In the genomic region with DNA sequence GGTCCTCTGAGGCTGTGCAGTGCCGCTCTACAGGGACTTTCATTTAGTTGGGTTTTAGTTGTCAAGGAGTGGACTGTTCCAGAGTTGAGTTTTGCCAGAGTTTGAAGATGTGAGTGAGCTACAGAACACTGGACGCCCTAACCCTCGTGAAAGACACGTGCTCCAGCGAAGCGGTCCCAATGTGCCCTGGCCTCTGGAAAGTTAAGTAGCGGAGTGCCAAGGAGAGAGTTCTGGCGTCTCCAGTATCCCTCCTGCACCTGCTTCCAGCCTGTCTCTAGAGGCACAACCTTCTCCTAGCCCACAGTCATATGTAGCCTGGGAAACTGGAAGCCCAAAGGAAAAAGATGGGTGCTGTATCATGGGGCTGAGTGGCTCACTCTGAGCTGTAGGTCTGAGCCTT, we compare ENCODE assay signal across 26 mouse cellular contexts.
DNase-seq lines count a peak whose midpoint lies in the region; ATAC-seq lines count a peak whose summit lies in the region.
"Had no signal": no experiment of that assay in that cellular context is flagged by ENCODE, and none has a peak within 500 bp of the region (broad histone marks: within the 10 kb centered on the region; RNA-seq: fewer than 3 reads in every experiment).

No protein-coding gene starts in this region.

- no peak overlapping the region for H3K4me2 ChIP-seq in midbrain, embryonic 13.5 days (replicated peaks)
- no peak overlapping the region for H3K4me2 ChIP-seq in hindbrain, embryonic 14.5 days (replicated peaks)
- no peak overlapping the region for H3K4me2 ChIP-seq in neural tube, embryonic 14.5 days (ENCODE audit: low read depth, low read length)
- H3K4me2 ChIP-seq: embryonic facial prominence, embryonic 13.5 days; forebrain, embryonic 13.5 days; limb, embryonic 15.5 days; lung, embryonic 14.5 days had no signal

- no peaks in the 10 kb centered on the region for H3K9me3 ChIP-seq in midbrain, embryonic 13.5 days
- no peaks in the 10 kb centered on the region for H3K9me3 ChIP-seq in midbrain, embryonic 10.5 days (replicated peaks)
- no peaks in the 10 kb centered on the region for H3K9me3 ChIP-seq in hindbrain, embryonic 14.5 days (ENCODE audit: control insufficient read depth, low read length)
- no peaks in the 10 kb centered on the region for H3K9me3 ChIP-seq in neural tube, embryonic 14.5 days (ENCODE audit: control insufficient read depth, low read length)
- H3K9me3 ChIP-seq: embryonic facial prominence, embryonic 13.5 days; forebrain, embryonic 13.5 days; limb, embryonic 15.5 days; megakaryocyte, embryonic 14.5 days had no signal

- H3K4me3 ChIP-seq in midbrain, embryonic 13.5 days (replicated peaks): no peak overlapping the region
- no peak overlapping the region for H3K4me3 ChIP-seq in midbrain, embryonic 10.5 days
- no peak overlapping the region for H3K4me3 ChIP-seq in hindbrain, embryonic 14.5 days (replicated peaks; ENCODE audit: low read length)
- H3K4me3 ChIP-seq in neural tube, embryonic 14.5 days (ENCODE audit: low read depth, low read length): no peak overlapping the region
- H3K4me3 ChIP-seq: embryonic facial prominence, embryonic 13.5 days; erythroblast, embryonic 14.5 days; forebrain, embryonic 13.5 days; limb, embryonic 15.5 days; megakaryocyte, embryonic 14.5 days had no signal

- WGBS in midbrain, embryonic 13.5 days: 87% methylated on average over 8 of the region's 8 CpGs
- 93% methylated on average over 8 of the region's 8 CpGs for WGBS in midbrain, embryonic 10.5 days
- WGBS in hindbrain, embryonic 14.5 days: 65% methylated on average over 8 of the region's 8 CpGs
- WGBS in neural tube, embryonic 14.5 days: 75% methylated on average over 8 of the region's 8 CpGs

- peak overlapping the region; percentile 57; the same call in 1 of the 2 replicates for H3K27ac ChIP-seq in midbrain, embryonic 13.5 days
- H3K27ac ChIP-seq in midbrain, embryonic 10.5 days (replicated peaks): no peak overlapping the region
- H3K27ac ChIP-seq in hindbrain, embryonic 14.5 days: peak overlapping the region; percentile 86
- peak overlapping the region; percentile 78 for H3K27ac ChIP-seq in neural tube, embryonic 14.5 days (ENCODE audit: low read depth, low read length)
- H3K27ac ChIP-seq: embryonic facial prominence, embryonic 13.5 days; forebrain, embryonic 13.5 days; limb, embryonic 15.5 days; liver, embryonic 14.5 days had no signal

- DNase-seq in adrenal gland, postnatal 10 days: peak; percentile 27
- DNase-seq in adrenal gland, postnatal 4 days (ENCODE audit: low spot score in 2 of 2): no peak
- no peak for DNase-seq in midbrain, embryonic 10.5 days (ENCODE audit: low spot score)
- no peak for DNase-seq in hindbrain, embryonic 14.5 days (ENCODE audit: low spot score)
- no peak for DNase-seq in thymus, postnatal 0 days (ENCODE audit: low spot score)
- no peak for DNase-seq in left cerebral cortex, adult 8-10 months (ENCODE audit: low spot score in 2 of 2)
- DNase-seq: cerebellum, adult 2 months; cerebellum, postnatal 25 days; embryo, embryonic 11 days; gastrocnemius, postnatal 36 days; kidney, adult 18-20 months; kidney, postnatal 4 days; lung, postnatal 36 days; right cerebral cortex, postnatal 14 days; spleen, adult 18-20 months; thymus, postnatal 25 days had no signal

- H3K9ac ChIP-seq in midbrain, embryonic 13.5 days (replicated peaks): 0 out of 2 replicates have a peak overlapping the region, but pooled peaks have one; percentile 10
- H3K9ac ChIP-seq in hindbrain, embryonic 14.5 days: no peak overlapping the region
- no peak overlapping the region for H3K9ac ChIP-seq in neural tube, embryonic 14.5 days (replicated peaks; ENCODE audit: low read depth, low read length)
- H3K9ac ChIP-seq: embryonic facial prominence, embryonic 13.5 days; forebrain, embryonic 13.5 days; limb, embryonic 15.5 days; liver, embryonic 14.5 days; lung, embryonic 14.5 days had no signal

- no peak for ATAC-seq in midbrain, embryonic 13.5 days
- no peak for ATAC-seq in hindbrain, embryonic 14.5 days (ENCODE audit: low FRiP score)
- ATAC-seq in neural tube, embryonic 14.5 days (ENCODE audit: low read depth): no peak
- ATAC-seq: forebrain, embryonic 13.5 days; inflammation-experienced regulatory T-cells, adult 6 months had no signal

- H3K4me1 ChIP-seq in midbrain, embryonic 13.5 days (replicated peaks): peaks cover 90% of the 10 kb centered on the region
- peaks cover 62% of the 10 kb centered on the region for H3K4me1 ChIP-seq in midbrain, embryonic 10.5 days
- H3K4me1 ChIP-seq in hindbrain, embryonic 14.5 days (replicated peaks; ENCODE audit: control insufficient read depth, insufficient read depth, low read length): peaks cover 85% of the 10 kb centered on the region
- H3K4me1 ChIP-seq in neural tube, embryonic 14.5 days (ENCODE audit: control insufficient read depth, insufficient read depth, low read length): peaks cover 71% of the 10 kb centered on the region
- H3K4me1 ChIP-seq: megakaryocyte, embryonic 14.5 days had no signal

- peaks cover 6% of the 10 kb centered on the region for H3K36me3 ChIP-seq in midbrain, embryonic 13.5 days
- peaks cover 5% of the 10 kb centered on the region; the same call in 1 of the 2 replicates for H3K36me3 ChIP-seq in midbrain, embryonic 10.5 days
- peaks cover 6% of the 10 kb centered on the region; the same call in 1 of the 2 replicates for H3K36me3 ChIP-seq in hindbrain, embryonic 14.5 days (replicated peaks; ENCODE audit: control insufficient read depth, insufficient read depth)
- 0 out of 2 replicates have a peak, but pooled peaks cover 1% of the 10 kb centered on the region for H3K36me3 ChIP-seq in neural tube, embryonic 14.5 days (ENCODE audit: control insufficient read depth, insufficient read depth, low read length)

- no peaks in the 10 kb centered on the region; the same call in 1 of the 2 replicates for H3K27me3 ChIP-seq in midbrain, embryonic 13.5 days
- peaks cover 34% of the 10 kb centered on the region for H3K27me3 ChIP-seq in midbrain, embryonic 10.5 days (ENCODE audit: low read depth, poor library complexity, severe bottlenecking)
- H3K27me3 ChIP-seq in hindbrain, embryonic 14.5 days (ENCODE audit: control insufficient read depth, insufficient read depth, low read length): no peaks in the 10 kb centered on the region
- H3K27me3 ChIP-seq in neural tube, embryonic 14.5 days (ENCODE audit: control insufficient read depth, insufficient read depth, low read length): no peaks in the 10 kb centered on the region; the same call in 1 of the 2 replicates
